Mouse (Mus musculus) gastrocnemius, postnatal 4 days (tissue): ENCODE data around the gene Kremen2. TPM values are rescaled to one million over a fixed set of nuclear protein-coding genes. Genes with fewer than 3 reads are reported as not detected.

ENCODE experiments used
- total RNA-seq, 2 experiments: library from RNA; stranded (reverse); gene quantifications; 2 replicates each; pipeline ENCODE4 v1.2.3; 2021

The Kremen2 gene
- total RNA-seq, 2 experiments from 2014 or later: 0.13 to 0.20 TPM

Other genes with a start within 250 kb of the Kremen2 start
- gene Zfp213, start 181.6 kb downstream of the Kremen2 start, total RNA-seq: 1 to 10 TPM; 4.7 to 5.3 TPM
- gene Zfp13, start 146.3 kb downstream of the Kremen2 start, total RNA-seq: 1 to 10 TPM; 8.3 to 9.9 TPM
- not detected for gene Zscan10, start 145.0 kb downstream of the Kremen2 start, total RNA-seq
- gene Mmp25, start 100.6 kb downstream of the Kremen2 start, total RNA-seq: under 1 TPM; 0.70 to 0.71 TPM
- gene Bicdl2, start 85.3 kb downstream of the Kremen2 start, total RNA-seq: not detected
- gene Hcfc1r1, start 72.2 kb downstream of the Kremen2 start, total RNA-seq: 100 to 1,000 TPM; 214 to 230 TPM
- gene Thoc6, start 72.0 kb downstream of the Kremen2 start, total RNA-seq: 10 to 100 TPM; 18.8 to 20.8 TPM
- gene Tnfrsf12a, start 68.4 kb downstream of the Kremen2 start, total RNA-seq: 10 to 100 TPM; 43.7 to 55.5 TPM
- not detected for gene Cldn6, start 66.6 kb downstream of the Kremen2 start, total RNA-seq
- under 1 TPM; 0.61 to 0.91 TPM for gene Cldn9, start 61.8 kb downstream of the Kremen2 start, total RNA-seq
- under 1 TPM; 0.26 to 0.66 TPM for gene 1520401A03Rik, start 23.1 kb downstream of the Kremen2 start, total RNA-seq
- gene Pkmyt1, start 19.5 kb downstream of the Kremen2 start, total RNA-seq: 10 to 100 TPM; 11.1 to 12.4 TPM
- 10 to 100 TPM; 12.5 to 13.4 TPM for gene Paqr4, start 5.0 kb downstream of the Kremen2 start, total RNA-seq
- gene Flywch1, start 25.8 kb upstream of the Kremen2 start, total RNA-seq: 10 to 100 TPM; 44.5 to 49.2 TPM
- gene Flywch2, start 40.2 kb upstream of the Kremen2 start, total RNA-seq: 1 to 10 TPM; 5.6 to 6.0 TPM
- 100 to 1,000 TPM; 293 to 304 TPM for gene Srrm2, start 44.7 kb upstream of the Kremen2 start, total RNA-seq
- 100 to 1,000 TPM; 428 to 459 TPM for gene Elob, start 83.3 kb upstream of the Kremen2 start, total RNA-seq
- gene Prss33, start 90.2 kb upstream of the Kremen2 start, total RNA-seq: not detected
- not detected for gene Prss32, start 98.0 kb upstream of the Kremen2 start, total RNA-seq
- gene Prss41, start 98.3 kb upstream of the Kremen2 start, total RNA-seq: under 1 TPM in 1 of 2 experiments, not detected in 1; 0.18 TPM
- gene Prss21, start 122.2 kb upstream of the Kremen2 start, total RNA-seq: not detected
- not detected for gene Dcpp1, start 135.0 kb upstream of the Kremen2 start, total RNA-seq
- gene Dcpp2, start 135.0 kb upstream of the Kremen2 start, total RNA-seq: not detected
- gene Dcpp3, start 171.6 kb upstream of the Kremen2 start, total RNA-seq: not detected
- not detected for gene Sbp, start 195.8 kb upstream of the Kremen2 start, total RNA-seq
- not detected for gene Sbpl, start 209.4 kb upstream of the Kremen2 start, total RNA-seq
- gene Prss30, start 234.7 kb upstream of the Kremen2 start, total RNA-seq: not detected